Mouse (Mus musculus) heart, embryonic 13.5 days (tissue): ENCODE measurements at regions not wholly inside any gene's neighbourhood (a gene's known extent, or its start where the extent isn't known, plus 50 kb on each side); places are given as distances from the start of the nearest gene placed in this dataset.

Experiments
- ATAC-seq: fragments of 200-750 bp; cut with Nextera tagmentation; 2 replicates; pipeline ENCODE4 v1.8.0; 2017; ENCODE audit warnings: moderate TSS enrichment; ENCODE audit not compliant: insufficient number of reproducible peaks, low FRiP score, low TSS enrichment; ENCODE audit errors: extremely low read depth
- H3K27ac ChIP-seq: fragments of 300-500 bp; sonication (generic); replicated peaks from 2 replicates; pipeline ENCODE4 v1.5.1; 2015; ENCODE audit warnings: moderate library complexity, mild to moderate bottlenecking, inconsistent platforms
- H3K27me3 ChIP-seq: fragments of 300-500 bp; sonication (generic); replicated peaks from 2 replicates; pipeline ENCODE4 v1.6.1; 2015; ENCODE audit warnings: mild to moderate bottlenecking, inconsistent platforms
- H3K36me3 ChIP-seq: fragments of 300-500 bp; sonication (generic); 2 replicates; pipeline ENCODE4 v1.6.1; 2015; ENCODE audit warnings: mild to moderate bottlenecking, inconsistent platforms
- H3K4me1 ChIP-seq: fragments of 300-500 bp; sonication (generic); 2 replicates; pipeline ENCODE4 v1.6.1; 2015; ENCODE audit warnings: inconsistent platforms
- H3K4me2 ChIP-seq: fragments of 300-500 bp; sonication (generic); 2 replicates; pipeline ENCODE4 v1.6.1; 2015; ENCODE audit warnings: inconsistent platforms, mild to moderate bottlenecking, moderate library complexity
- H3K4me3 ChIP-seq: fragments of 300-500 bp; sonication (generic); 2 replicates; pipeline ENCODE4 v1.5.1; 2015; ENCODE audit warnings: moderate library complexity, mild to moderate bottlenecking, inconsistent platforms
- H3K9ac ChIP-seq: fragments of 300-500 bp; sonication (generic); 2 replicates; pipeline ENCODE4 v1.6.1; 2015; ENCODE audit warnings: inconsistent platforms, mild to moderate bottlenecking, moderate library complexity
- H3K9me3 ChIP-seq: fragments of 300-500 bp; sonication (generic); 2 replicates; pipeline ENCODE4 v1.6.1; 2016; ENCODE audit warnings: inconsistent platforms
- WGBS: fragments of 180-500 bp; shearing (Covaris S2); methylation state at CpG from one replicate; pipeline ENCODE4 v1.1.7; 2015; ENCODE audit warnings: mixed read lengths; 5-methylcytosine and 5-hydroxymethylcytosine counted together

- Histone ChIP-seq H3K27ac (no peak overlapping the region), H3K9ac (no peak overlapping the region), H3K36me3 (no peaks in the 10 kb centered on the region), H3K27me3 (no peaks in the 10 kb centered on the region), H3K4me2 (no peak overlapping the region), H3K4me1 (no peaks in the 10 kb centered on the region), H3K4me3 (no peak overlapping the region), H3K9me3 (no peaks in the 10 kb centered on the region)
- no peak for ATAC-seq
- WGBS = 56% methylated on average over 3 of the region's 3 CpGs
These were observed 369.4 kb upstream of the Igbp1b start for GRCm38 (mm10) chr6:139027696-139028095.

- Histone ChIP-seq H3K4me1 (no peaks in the 10 kb centered on the region), H3K27ac (no peak overlapping the region), H3K4me2 (no peak overlapping the region), H3K27me3 (no peaks in the 10 kb centered on the region), H3K9ac (no peak overlapping the region), H3K9me3 (no peaks in the 10 kb centered on the region; the same call in 1 of the 2 replicates), H3K36me3 (no peaks in the 10 kb centered on the region), H3K4me3 (no peak overlapping the region)
- ATAC-seq = no peak
- WGBS = 64% methylated on average over 4 of the region's 4 CpGs
These were observed 356.2 kb upstream of the Igbp1b start for GRCm38 (mm10) chr6:139014526-139014925.

GRCm38 (mm10) chr6:139010501-139010900 lies 352.2 kb upstream of the Igbp1b start:
- no peak overlapping the region for H3K4me2 ChIP-seq
- H3K36me3 ChIP-seq = no peaks in the 10 kb centered on the region
- no peaks in the 10 kb centered on the region; the same call in 1 of the 2 replicates for H3K9me3 ChIP-seq
- no peaks in the 10 kb centered on the region for H3K27me3 ChIP-seq
- H3K9ac ChIP-seq = no peak overlapping the region
- no peaks in the 10 kb centered on the region for H3K4me1 ChIP-seq
- no peak for ATAC-seq
- no peak overlapping the region for H3K4me3 ChIP-seq
- 70% methylated on average over 4 of the region's 4 CpGs for WGBS
- no peak overlapping the region for H3K27ac ChIP-seq
